ENCODE assay signal across 8 mouse cellular contexts in the genomic region with DNA sequence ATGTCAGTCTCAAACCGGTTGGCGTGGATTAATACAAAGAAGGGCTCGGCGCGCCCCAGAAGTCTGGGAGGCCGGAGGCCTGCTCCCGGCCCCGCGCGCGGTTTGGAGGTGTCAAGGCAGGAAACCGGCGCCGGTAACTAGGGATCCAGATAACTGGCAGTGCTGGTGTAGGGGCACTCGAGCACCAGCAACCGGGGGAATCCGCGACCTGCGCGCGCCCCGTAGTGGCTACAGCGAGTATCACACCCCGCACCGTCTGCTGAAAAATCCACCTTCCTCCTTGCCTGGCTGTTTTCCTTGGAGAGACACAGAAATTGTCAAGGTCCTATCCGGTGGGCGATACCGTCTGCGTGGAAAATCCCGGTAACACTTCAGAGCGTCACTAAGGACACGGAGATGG. TPM values are rescaled to one million over a fixed set of nuclear protein-coding genes. Genes with fewer than 3 reads are reported as not detected.
DNase-seq lines count a peak whose midpoint lies in the region; ATAC-seq and TF ChIP-seq lines count a peak whose summit lies in the region.

No protein-coding gene starts in this region.

- no peaks in the 10 kb centered on the region for H3K36me3 ChIP-seq in heart, embryonic 15.5 days
- no peaks in the 10 kb centered on the region for H3K36me3 ChIP-seq in liver, embryonic 11.5 days (ENCODE audit: control insufficient read depth, insufficient read depth, low read length)
- H3K36me3 ChIP-seq in stomach, embryonic 14.5 days (ENCODE audit: control insufficient read depth, insufficient read depth, low read length), result no peaks in the 10 kb centered on the region

- peak; percentile 56; the same call in 1 of the 2 replicates for ATAC-seq in erythroid progenitor cell, adult 5-6 weeks (replicated peaks; ENCODE audit: low FRiP score, poor library complexity, severe bottlenecking)
- no peak for ATAC-seq in heart, embryonic 15.5 days (replicated peaks; ENCODE audit: insufficient number of reproducible peaks, insufficient read depth, low FRiP score, low read depth)
- ATAC-seq in liver, embryonic 11.5 days (replicated peaks; ENCODE audit: low FRiP score), result peak; percentile 29; the same call in 1 of the 2 replicates
- no peak for ATAC-seq in stomach, embryonic 14.5 days (ENCODE audit: insufficient number of reproducible peaks, insufficient read depth, low FRiP score, low read depth)

- no peak overlapping the region for H3K9ac ChIP-seq in heart, embryonic 15.5 days
- no peak overlapping the region for H3K9ac ChIP-seq in liver, embryonic 11.5 days (ENCODE audit: low read depth, low read length)
- no peak overlapping the region for H3K9ac ChIP-seq in stomach, embryonic 14.5 days (replicated peaks; ENCODE audit: low read depth, low read length)

- TF ChIP-seq POLR2A in brain, embryonic 14.5 days (IDR thresholded peaks at IDR 0.05; ENCODE audit: borderline replicate concordance, extremely low read depth, insufficient read depth, insufficient read length, poor library complexity, severe bottlenecking), result no peak

- peak overlapping the region; percentile 32 for H3K4me3 ChIP-seq in heart, embryonic 15.5 days
- peak overlapping the region; percentile 14; the same call in 1 of the 2 replicates for H3K4me3 ChIP-seq in liver, embryonic 11.5 days (ENCODE audit: low read depth, low read length)
- peak overlapping the region; percentile 12; the same call in 1 of the 2 replicates for H3K4me3 ChIP-seq in stomach, embryonic 14.5 days (ENCODE audit: low read depth, low read length)

- under 1% methylated on average over 32 of the region's 32 CpGs for WGBS in heart, embryonic 15.5 days
- under 1% methylated on average over 32 of the region's 32 CpGs for WGBS in liver, embryonic 11.5 days
- under 1% methylated on average over 32 of the region's 32 CpGs for WGBS in stomach, embryonic 14.5 days

- H3K9me3 ChIP-seq in heart, embryonic 15.5 days (replicated peaks), result no peaks in the 10 kb centered on the region
- H3K9me3 ChIP-seq in liver, embryonic 11.5 days (ENCODE audit: control insufficient read depth, low read length), result no peaks in the 10 kb centered on the region
- no peaks in the 10 kb centered on the region for H3K9me3 ChIP-seq in stomach, embryonic 14.5 days (ENCODE audit: control insufficient read depth, low read depth, low read length)

- DNase-seq in CD4-positive, CD25-positive, alpha-beta regulatory T cell, adult 2 months (ENCODE audit: low read depth, low spot score), result peak; percentile 85
- peak; percentile 85 for DNase-seq in brain, embryonic 14.5 days (ENCODE audit: low read depth)
- peak; percentile 90 for DNase-seq in kidney, postnatal 10 days
- peak; percentile 85 for DNase-seq in liver, embryonic 11.5 days (ENCODE audit: low spot score)
- DNase-seq in naive thymus-derived CD4-positive, alpha-beta T cell, adult 2 months (ENCODE audit: low read depth), result peak; percentile 84

- TF ChIP-seq CTCF in brain, embryonic 14.5 days (IDR thresholded peaks at IDR 0.05; ENCODE audit: borderline replicate concordance, extremely low read depth, insufficient read depth, insufficient read length), result peak; percentile 91

- peaks cover 96% of the 10 kb centered on the region for H3K27me3 ChIP-seq in heart, embryonic 15.5 days
- H3K27me3 ChIP-seq in liver, embryonic 11.5 days (replicated peaks; ENCODE audit: control insufficient read depth, insufficient read depth, low read length), result peaks cover 99% of the 10 kb centered on the region
- H3K27me3 ChIP-seq in stomach, embryonic 14.5 days (ENCODE audit: control insufficient read depth, insufficient read depth, low read length), result peaks cover 74% of the 10 kb centered on the region

- no peak overlapping the region for H3K27ac ChIP-seq in heart, embryonic 15.5 days
- no peak overlapping the region for H3K27ac ChIP-seq in liver, embryonic 11.5 days (ENCODE audit: low read depth, low read length)
- no peak overlapping the region for H3K27ac ChIP-seq in stomach, embryonic 14.5 days (ENCODE audit: low read length)

- H3K4me1 ChIP-seq in heart, embryonic 15.5 days (replicated peaks), result peaks cover 60% of the 10 kb centered on the region
- peaks cover 39% of the 10 kb centered on the region for H3K4me1 ChIP-seq in liver, embryonic 11.5 days (replicated peaks; ENCODE audit: control insufficient read depth, insufficient read depth, low read length)
- peaks cover 24% of the 10 kb centered on the region; the same call in 1 of the 2 replicates for H3K4me1 ChIP-seq in stomach, embryonic 14.5 days (ENCODE audit: control insufficient read depth, insufficient read depth, low read length)

- peak overlapping the region; percentile 61 for H3K4me2 ChIP-seq in heart, embryonic 15.5 days
- H3K4me2 ChIP-seq in liver, embryonic 11.5 days, result peak overlapping the region; percentile 45
- peak overlapping the region; percentile 31 for H3K4me2 ChIP-seq in stomach, embryonic 14.5 days (replicated peaks; ENCODE audit: low read depth, low read length)

RNA-seq across cellular contexts. Expression of gene Ddn, which starts 5.2 kb away (rescaled TPM):
- 1.8 and 2.2 TPM in 2 replicates for polyA plus RNA-seq in brain, embryonic 14.5 days (2012; rRNA removed)
- not detected in 2 replicates for total RNA-seq in erythroid progenitor cell, adult 5-6 weeks (2015; ENCODE audit: low replicate concordance)
- total RNA-seq in erythroid progenitor cell, adult 5-6 weeks (2017; ENCODE audit: low replicate concordance), result not detected in 2 replicates
- polyA plus RNA-seq in heart, embryonic 15.5 days (2015; fragmentation: Nextera tagmentation; extraction: Ambion mirVana), result 0.32 and 0.66 TPM in 2 replicates
- 0.12 and 0.16 TPM in 2 replicates for polyA plus RNA-seq in liver, embryonic 11.5 days (2014; fragmentation: Nextera tagmentation; extraction: Ambion mirVana)
- polyA plus RNA-seq in stomach, embryonic 14.5 days (2014; fragmentation: Nextera tagmentation; extraction: Ambion mirVana), result not detected in 2 replicates

RNA-seq across cellular contexts. Expression of gene Wnt1, which starts 14.4 kb away (rescaled TPM):
- polyA plus RNA-seq in brain, embryonic 14.5 days (2012; rRNA removed), result 1.2 and 2.9 TPM in 2 replicates
- total RNA-seq in erythroid progenitor cell, adult 5-6 weeks (2015; ENCODE audit: low replicate concordance), result not detected in 2 replicates
- total RNA-seq in erythroid progenitor cell, adult 5-6 weeks (2017; ENCODE audit: low replicate concordance), result not detected in 2 replicates
- polyA plus RNA-seq in heart, embryonic 15.5 days (2015; fragmentation: Nextera tagmentation; extraction: Ambion mirVana), result not detected in 2 replicates
- polyA plus RNA-seq in liver, embryonic 11.5 days (2014; fragmentation: Nextera tagmentation; extraction: Ambion mirVana), result not detected in 2 replicates
- polyA plus RNA-seq in stomach, embryonic 14.5 days (2014; fragmentation: Nextera tagmentation; extraction: Ambion mirVana), result not detected in 2 replicates

RNA-seq across cellular contexts. Expression of gene Wnt10b, which starts 26.1 kb away (rescaled TPM):
- 0.95 and 2.4 TPM in 2 replicates for polyA plus RNA-seq in brain, embryonic 14.5 days (2012; rRNA removed)
- total RNA-seq in erythroid progenitor cell, adult 5-6 weeks (2015; ENCODE audit: low replicate concordance), result 0.36 TPM in 1 of 2 replicates, not detected in the other
- not detected in 2 replicates for total RNA-seq in erythroid progenitor cell, adult 5-6 weeks (2017; ENCODE audit: low replicate concordance)
- polyA plus RNA-seq in heart, embryonic 15.5 days (2015; fragmentation: Nextera tagmentation; extraction: Ambion mirVana), result 0.46 TPM in 1 of 2 replicates, not detected in the other
- polyA plus RNA-seq in liver, embryonic 11.5 days (2014; fragmentation: Nextera tagmentation; extraction: Ambion mirVana), result not detected in 2 replicates
- not detected in 2 replicates for polyA plus RNA-seq in stomach, embryonic 14.5 days (2014; fragmentation: Nextera tagmentation; extraction: Ambion mirVana)

RNA-seq across cellular contexts. Expression of gene Prkag1, which starts 27.3 kb away (rescaled TPM):
- 71.8 and 85.7 TPM in 2 replicates for polyA plus RNA-seq in brain, embryonic 14.5 days (2012; rRNA removed)
- 58.0 and 61.2 TPM in 2 replicates for total RNA-seq in erythroid progenitor cell, adult 5-6 weeks (2015; ENCODE audit: low replicate concordance)
- 73.0 and 87.4 TPM in 2 replicates for total RNA-seq in erythroid progenitor cell, adult 5-6 weeks (2017; ENCODE audit: low replicate concordance)
- 93.5 and 100 TPM in 2 replicates for polyA plus RNA-seq in heart, embryonic 15.5 days (2015; fragmentation: Nextera tagmentation; extraction: Ambion mirVana)
- polyA plus RNA-seq in liver, embryonic 11.5 days (2014; fragmentation: Nextera tagmentation; extraction: Ambion mirVana), result 128 and 140 TPM in 2 replicates
- 76.3 and 80.0 TPM in 2 replicates for polyA plus RNA-seq in stomach, embryonic 14.5 days (2014; fragmentation: Nextera tagmentation; extraction: Ambion mirVana)

RNA-seq across cellular contexts. Expression of gene Arf3, which starts 41.0 kb away (rescaled TPM):
- polyA plus RNA-seq in brain, embryonic 14.5 days (2012; rRNA removed), result 119 and 156 TPM in 2 replicates
- 5.4 and 7.6 TPM in 2 replicates for total RNA-seq in erythroid progenitor cell, adult 5-6 weeks (2015; ENCODE audit: low replicate concordance)
- 4.6 and 4.8 TPM in 2 replicates for total RNA-seq in erythroid progenitor cell, adult 5-6 weeks (2017; ENCODE audit: low replicate concordance)
- 29.5 and 41.5 TPM in 2 replicates for polyA plus RNA-seq in heart, embryonic 15.5 days (2015; fragmentation: Nextera tagmentation; extraction: Ambion mirVana)
- polyA plus RNA-seq in liver, embryonic 11.5 days (2014; fragmentation: Nextera tagmentation; extraction: Ambion mirVana), result 25.3 and 25.8 TPM in 2 replicates
- polyA plus RNA-seq in stomach, embryonic 14.5 days (2014; fragmentation: Nextera tagmentation; extraction: Ambion mirVana), result 33.2 and 34.5 TPM in 2 replicates

Comparison
In these comparisons a context has a peak if more than half of its experiments do, and no peak if none do; other contexts are left out.
1. ATAC-seq: peak in erythroid progenitor cell, adult 5-6 weeks (single experiment) and liver, embryonic 11.5 days (single experiment); none in heart, embryonic 15.5 days (single experiment) and stomach, embryonic 14.5 days (single experiment).
2. Peak in every context shown above with its lines, with median percentiles within 50 percentile points of each other: DNase-seq, H3K4me2 ChIP-seq and H3K4me3 ChIP-seq.